Mouse (Mus musculus): Measurements from ENCODE around the gene Nt5dc3.

The Nt5dc3 gene

GRCm38 (mm10) chr10:86778398-86779116 is at the start of gene Nt5dc3:
TSS of gene Nt5dc3 (plus strand) at chr10:86779005.
- peak; percentile 93 for DNase-seq (ENCODE audit: low read depth, low spot score)

- DNase-seq (ENCODE audit: low read depth, low spot score): peak; percentile 65
Observed at GRCm38 (mm10) chr10:86730823-86731499, 47.8 kb upstream of the Nt5dc3 start.

- DNase-seq (ENCODE audit: low read depth, low spot score): no peak
Observed at GRCm38 (mm10) chr10:86731500-86731863, 47.3 kb upstream of the Nt5dc3 start.

DNA sequence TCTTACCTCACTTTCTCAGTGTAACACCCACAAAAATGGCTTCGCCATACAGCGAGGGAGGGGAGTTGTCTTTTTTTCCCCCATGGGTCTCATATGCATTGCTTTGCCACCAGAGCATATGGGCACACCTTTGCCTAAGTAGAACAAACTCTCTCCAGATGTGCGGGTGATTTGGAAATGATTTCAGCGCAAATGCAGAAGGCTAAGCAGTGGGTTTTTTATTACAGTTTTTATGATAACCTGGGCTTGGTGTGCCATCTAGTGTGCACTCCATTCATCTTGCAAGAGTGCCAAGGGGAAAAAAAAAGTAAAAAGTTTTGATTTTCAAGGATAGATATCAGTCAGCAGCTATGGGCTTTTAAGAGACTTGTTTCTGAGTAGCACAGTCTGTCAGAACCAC is 43.8 kb upstream of the Nt5dc3 start:
- no peak for DNase-seq (ENCODE audit: low read depth, low spot score)

GRCm38 (mm10) chr10:86742918-86743317 is 35.9 kb upstream of the Nt5dc3 start:
- DNase-seq (ENCODE audit: low read depth, low spot score): no peak

GRCm38 (mm10) chr10:86744306-86744705 is 34.5 kb upstream of the Nt5dc3 start:
- no peak for DNase-seq (ENCODE audit: low read depth, low spot score)

DNA sequence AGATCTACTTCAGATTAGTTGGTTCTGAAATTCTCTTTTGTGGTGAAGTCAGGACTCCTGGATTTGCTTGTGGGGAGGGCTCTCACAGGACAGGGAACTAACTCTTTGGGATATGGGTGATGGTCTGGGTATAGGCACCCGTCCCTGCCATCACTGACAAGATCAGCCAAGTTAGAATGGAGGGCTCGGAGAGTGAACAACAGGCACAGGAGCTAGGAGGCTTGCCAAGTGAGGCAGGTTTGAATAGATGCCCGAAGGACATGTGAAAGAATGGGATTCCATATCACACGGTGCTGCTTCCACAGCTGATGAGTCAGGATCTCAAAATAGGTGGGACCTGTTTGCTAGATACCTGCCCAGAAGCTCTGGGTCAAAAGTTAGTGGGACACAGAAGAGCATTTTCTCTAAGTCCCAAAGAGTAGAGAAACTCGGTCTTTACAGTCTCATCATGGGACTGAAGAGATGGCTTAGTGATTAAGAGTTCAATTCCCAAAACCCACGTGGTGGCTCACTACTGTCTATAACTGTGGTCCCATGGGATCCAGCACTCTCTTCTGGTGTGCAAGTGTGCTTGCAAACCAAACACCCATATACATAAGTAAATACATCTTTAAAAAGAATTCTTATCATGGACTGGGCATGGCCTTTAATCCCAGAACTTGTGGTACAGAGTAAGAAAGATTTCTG is 22.8 kb upstream of the Nt5dc3 start:
- DNase-seq (ENCODE audit: low read depth, low spot score): no peak

GRCm38 (mm10) chr10:86757724-86758123 is 21.1 kb upstream of the Nt5dc3 start:
- no peak for DNase-seq (ENCODE audit: low read depth, low spot score)

DNA sequence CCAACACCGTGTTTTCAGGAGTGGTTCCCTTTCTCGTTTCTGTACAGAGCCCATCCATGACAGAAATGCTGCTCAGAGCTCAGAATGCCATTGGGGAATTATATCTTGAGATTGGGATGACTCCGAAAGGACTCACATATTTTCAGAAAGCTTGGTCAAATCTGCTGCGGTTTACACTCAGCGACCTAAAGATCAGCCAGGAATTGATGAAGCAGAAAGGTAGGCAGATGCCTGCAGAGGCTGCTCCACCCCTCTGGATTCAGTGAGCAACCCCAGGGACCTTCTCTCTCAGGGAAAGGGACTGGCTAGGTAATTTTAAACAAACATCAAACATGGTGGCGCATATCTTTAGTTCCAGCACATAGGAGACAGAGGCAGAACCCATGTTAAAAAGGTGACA is 20.6 kb upstream of the Nt5dc3 start:
- DNase-seq (ENCODE audit: low read depth, low spot score): no peak

- DNase-seq (ENCODE audit: low read depth, low spot score): no peak
Observed at GRCm38 (mm10) chr10:86761236-86761635, 17.6 kb upstream of the Nt5dc3 start.

- DNase-seq (ENCODE audit: low read depth, low spot score): no peak
Observed at GRCm38 (mm10) chr10:86761722-86762383, 17.0 kb upstream of the Nt5dc3 start.

DNA sequence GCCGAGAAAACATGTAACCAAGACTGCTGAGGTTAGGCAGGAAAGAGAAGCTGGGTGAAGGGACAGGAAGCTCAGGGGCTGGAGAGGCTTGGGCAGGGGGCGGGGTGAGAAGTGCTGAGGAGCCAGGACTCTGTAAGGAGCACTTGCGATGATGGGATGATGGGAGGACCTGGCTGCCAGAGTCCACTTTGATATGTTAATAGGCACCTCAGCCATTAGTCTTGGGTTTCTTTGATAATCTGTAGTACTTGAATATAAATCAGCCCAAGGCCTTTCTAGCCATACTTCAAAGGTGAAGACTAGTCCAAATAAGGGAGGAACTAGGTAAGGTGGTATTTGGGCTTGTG is 16.4 kb upstream of the Nt5dc3 start:
- no peak for DNase-seq (ENCODE audit: low read depth, low spot score)

GRCm38 (mm10) chr10:86763672-86764071 is 15.1 kb upstream of the Nt5dc3 start, which contains the start of gene Gm49358:
TSS of gene Gm49358 (plus strand) at chr10:86763972.
- no peak for DNase-seq (ENCODE audit: low read depth, low spot score)

- no peak for DNase-seq (ENCODE audit: low read depth, low spot score)
Observed at GRCm38 (mm10) chr10:86765344-86765966, 13.3 kb upstream of the Nt5dc3 start.

DNA sequence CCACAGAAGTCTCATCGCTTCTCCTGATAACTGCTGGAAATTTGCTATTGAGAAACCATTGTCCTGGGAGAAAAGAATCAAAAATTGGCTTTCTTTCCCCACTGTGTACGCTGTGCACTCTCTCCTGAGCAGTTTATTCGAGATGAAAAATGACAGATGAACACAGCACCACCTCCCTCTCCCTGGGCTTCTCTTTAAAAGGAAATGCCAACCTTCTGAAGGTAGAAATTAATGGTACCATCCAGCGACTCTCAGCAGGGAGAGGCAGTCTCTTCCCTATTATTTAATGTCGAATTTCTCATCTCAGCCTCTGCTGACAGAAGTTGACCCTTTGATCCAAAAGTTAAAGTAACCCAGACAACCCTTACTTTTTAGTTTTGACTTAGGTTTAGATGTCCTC is 9.6 kb upstream of the Nt5dc3 start:
- no peak for DNase-seq (ENCODE audit: low read depth, low spot score)

DNA sequence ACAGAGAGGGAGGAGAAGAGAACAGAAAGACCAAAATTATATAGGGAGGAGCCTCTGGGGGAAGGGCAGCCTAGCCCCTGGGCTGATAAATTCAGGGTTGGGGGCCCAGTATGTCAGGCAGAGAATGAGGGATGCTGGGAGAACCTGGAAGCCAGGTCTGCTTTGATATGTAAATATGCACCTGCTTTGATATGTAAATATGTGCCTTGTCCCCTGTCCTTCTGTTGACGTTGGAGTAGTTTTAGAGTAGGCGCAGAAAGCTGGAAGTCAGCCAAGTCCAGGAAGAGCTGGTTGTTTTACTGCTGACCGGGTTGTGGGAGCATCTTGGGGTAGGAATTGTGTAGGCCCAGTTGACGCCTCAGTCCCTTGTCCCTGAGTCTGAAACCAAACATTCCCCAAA is 9.0 kb upstream of the Nt5dc3 start:
- DNase-seq (ENCODE audit: low read depth, low spot score): no peak

- DNase-seq (ENCODE audit: low read depth, low spot score): no peak
Observed at GRCm38 (mm10) chr10:86771701-86772100, 7.1 kb upstream of the Nt5dc3 start.

GRCm38 (mm10) chr10:86772231-86772631 is 6.6 kb upstream of the Nt5dc3 start:
- no peak for DNase-seq (ENCODE audit: low read depth, low spot score)

GRCm38 (mm10) chr10:86773360-86773759 is 5.4 kb upstream of the Nt5dc3 start:
- no peak for DNase-seq (ENCODE audit: low read depth, low spot score)

- no peak for DNase-seq (ENCODE audit: low read depth, low spot score)
Observed at GRCm38 (mm10) chr10:86776281-86776680, 2.5 kb upstream of the Nt5dc3 start.

DNA sequence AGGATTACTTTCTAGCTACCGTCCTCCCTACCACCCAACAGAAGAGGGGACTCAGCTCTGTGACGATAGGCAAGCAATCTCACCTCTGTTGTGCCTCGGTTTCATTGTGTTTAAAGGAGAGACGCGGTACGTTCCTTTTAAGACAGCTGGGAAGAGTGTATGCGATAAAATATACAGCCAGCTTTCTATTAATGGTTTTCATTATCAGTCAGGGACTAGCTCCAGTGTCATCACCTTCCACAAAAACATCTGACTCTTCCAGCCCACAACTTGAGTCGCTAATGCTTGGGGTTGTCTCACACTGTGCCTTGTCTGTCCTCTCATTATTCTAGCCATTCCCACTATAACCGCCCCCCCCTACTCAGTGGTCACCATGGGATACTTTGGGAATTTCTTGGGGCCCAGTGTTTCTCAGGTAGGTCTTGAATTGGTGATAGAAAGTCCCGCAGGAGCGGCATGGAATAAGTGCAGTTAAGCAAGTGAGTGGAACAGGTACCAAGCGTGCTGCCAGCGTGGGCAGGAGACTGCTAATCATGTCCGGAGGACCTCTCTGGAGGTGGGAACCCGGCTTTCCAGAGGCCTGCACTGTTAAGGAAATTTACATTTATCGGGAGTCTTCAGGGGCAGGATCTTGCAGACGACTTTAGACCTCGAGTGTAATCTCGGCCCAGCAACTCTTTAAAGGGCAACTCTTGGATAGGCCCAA is 1.0 kb upstream of the Nt5dc3 start:
- DNase-seq (ENCODE audit: low read depth, low spot score): no peak

Measured in retina, postnatal 7 days (tissue).